Mouse (Mus musculus) CD4-positive helper T cell, adult 2 months (primary cell): Measurements from ENCODE around the gene Obox1.
"Not testable (repeated sequence)": the region's sequence is repeated elsewhere in the genome, so short reads cannot be mapped to it uniquely, and the experiment has no call there.

Experiments
- DNase-seq: peaks from one replicate; pipeline ENCODE4 v3.0.0-alpha.2; 2012; ENCODE audit warnings: low read depth, missing footprints, low spot score

The Obox1 gene

DNA sequence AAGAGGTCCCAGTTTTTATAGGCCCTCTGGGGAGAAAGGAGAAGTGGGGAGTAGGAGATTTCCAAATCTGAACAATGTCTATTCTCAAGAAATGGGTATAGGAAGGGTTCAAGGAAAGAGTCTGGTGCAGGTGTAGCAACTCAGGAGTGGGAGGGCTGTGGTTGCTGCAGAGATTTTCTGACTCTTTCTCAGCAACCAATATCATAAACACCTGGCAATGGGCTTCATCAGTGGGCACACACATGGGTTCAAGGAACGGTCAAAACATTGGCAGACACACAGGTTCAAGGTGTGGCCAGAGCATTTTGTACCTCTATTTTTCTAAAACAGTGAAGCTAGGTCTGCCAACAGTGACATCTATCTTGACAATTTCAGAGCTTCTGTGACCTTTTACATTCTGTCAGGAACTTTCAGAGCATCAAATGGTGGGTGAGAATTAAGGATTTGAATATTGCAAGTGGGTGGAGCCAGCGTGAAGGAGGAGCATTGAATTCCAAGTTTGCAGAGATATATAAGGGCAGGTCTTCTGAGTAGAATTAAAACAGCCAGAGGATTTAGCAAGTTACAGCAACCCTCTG is at the start of gene Obox1, which contains the start of gene Obox2:
TSS of gene Obox1 (plus strand) at position 528 of the 578 bp plus-strand sequence.
TSS of gene Obox2 (plus strand) at position 301 of the 578 bp plus-strand sequence.
- DNase-seq = not testable (repeated sequence)

DNA sequence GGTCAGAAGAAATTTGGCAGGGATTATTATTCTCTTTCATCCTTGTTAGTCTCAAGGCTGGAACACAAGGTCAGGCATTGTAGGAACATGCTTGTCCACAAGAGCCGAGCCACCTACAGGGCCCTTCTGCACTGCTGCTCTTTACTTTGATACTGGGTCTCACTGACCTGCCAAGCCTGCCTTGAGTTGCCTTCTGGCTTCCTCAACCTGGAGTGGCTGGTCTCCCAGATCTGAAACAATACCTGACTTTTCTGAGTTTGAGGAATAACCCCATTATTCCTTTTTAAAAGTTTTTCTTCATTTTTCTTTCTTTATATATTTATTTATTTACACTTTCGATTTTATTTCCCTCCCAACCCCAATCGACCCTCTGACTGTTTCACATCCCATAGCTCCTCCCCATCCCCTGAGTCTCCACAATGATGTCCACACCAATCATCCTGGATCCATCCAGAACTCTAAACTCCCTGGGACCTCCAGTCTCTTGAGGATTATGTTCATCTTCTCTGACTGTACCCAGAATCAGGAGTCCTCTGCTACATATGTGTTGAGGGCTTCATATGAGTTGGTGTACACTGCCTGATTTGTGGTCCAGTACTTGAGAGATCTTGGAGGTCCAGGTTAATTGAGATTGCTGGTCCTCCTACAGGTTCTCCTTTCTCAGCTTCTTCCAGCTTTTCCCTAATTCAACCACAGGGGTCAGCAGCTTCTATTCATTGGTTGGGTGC is 10.6 kb downstream of the Obox1 start:
- DNase-seq = peak; percentile 0

DNA sequence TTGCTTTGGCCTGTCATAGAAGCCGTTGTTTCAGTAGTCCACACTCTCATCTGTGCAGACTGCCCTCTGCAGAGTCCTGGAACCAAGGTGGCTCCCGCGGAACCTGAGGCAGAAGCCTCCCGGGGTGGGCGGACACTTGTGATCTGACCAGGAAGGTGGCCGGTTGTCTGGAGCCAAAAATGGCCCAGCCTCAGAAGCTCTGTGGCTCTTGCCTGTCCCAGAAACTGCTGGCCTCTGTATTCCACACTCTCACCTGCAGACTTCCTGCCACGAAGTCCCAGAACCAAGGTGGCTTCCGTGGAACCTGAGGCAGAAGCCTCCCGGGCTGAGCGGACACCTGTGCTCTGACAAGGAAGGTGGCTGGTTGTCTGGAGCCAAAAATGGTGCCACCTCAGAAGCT is 18.1 kb downstream of the Obox1 start:
- not testable (repeated sequence) for DNase-seq

DNA sequence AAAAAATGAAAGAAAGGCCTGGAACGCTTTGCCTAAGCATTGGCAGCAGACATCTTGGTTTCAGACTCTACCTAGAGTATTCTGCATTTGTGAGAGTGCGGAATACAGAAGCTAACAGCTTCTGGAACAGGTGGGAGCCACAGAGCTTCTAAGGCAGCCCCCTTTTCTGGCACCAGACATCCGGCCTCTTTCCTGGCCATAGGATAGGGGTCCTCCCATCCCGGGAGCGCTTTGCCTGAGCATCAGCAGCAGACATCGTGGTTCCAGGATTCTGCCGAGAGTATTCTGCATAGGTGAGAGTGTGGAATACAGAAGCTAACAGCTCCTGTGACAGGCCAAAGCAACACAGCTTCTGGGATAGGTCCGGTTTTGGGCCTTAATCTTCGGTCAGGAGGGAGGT is 29.3 kb downstream of the Obox1 start:
- DNase-seq = not testable (repeated sequence)

DNA sequence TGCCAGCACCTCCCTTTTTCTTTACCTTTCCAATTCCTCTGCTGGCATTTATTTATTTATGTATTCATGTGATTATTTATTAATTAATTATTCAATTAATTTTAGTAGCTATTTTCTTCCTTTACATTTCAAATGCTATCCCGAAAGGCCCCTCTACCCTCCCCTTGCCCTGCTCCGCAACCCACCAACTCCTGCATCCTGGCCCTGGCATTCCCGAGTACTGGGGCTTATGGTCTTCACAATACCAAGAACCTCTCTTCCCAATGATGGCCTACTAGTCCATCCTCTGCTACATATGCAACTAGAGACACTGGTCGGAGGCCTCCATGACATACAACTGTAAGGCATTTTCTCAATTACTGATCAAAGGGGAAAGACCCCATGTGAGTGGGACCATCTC is 36.8 kb downstream of the Obox1 start:
- DNase-seq = not testable (repeated sequence)

DNA sequence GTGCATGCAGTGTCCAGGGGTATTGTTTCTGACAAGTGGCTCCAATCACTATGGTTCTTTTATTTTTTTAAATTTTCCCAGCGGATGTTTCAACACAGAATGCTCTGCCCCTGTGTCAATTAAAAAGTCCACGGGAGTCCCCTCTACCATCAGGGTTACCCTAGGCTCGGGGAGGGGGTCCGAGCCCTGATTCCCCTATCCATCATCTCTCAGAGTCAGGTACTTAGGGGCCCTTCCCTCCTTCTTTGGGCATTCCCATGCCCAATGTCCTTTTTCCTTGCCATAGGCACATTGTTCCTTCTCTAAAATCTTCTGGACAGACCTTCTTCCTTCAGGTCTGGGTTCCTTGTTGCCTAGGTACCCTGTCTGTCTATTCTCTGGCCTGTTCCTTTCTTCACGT is 120.7 kb downstream of the Obox1 start:
- DNase-seq = peak; percentile 1
